Mouse (Mus musculus): Measurements from ENCODE around the gene Gm10197. TPM values are rescaled to one million over a fixed set of nuclear protein-coding genes. Genes with fewer than 3 reads are reported as not detected.

Gm10197 gene
- polyA plus RNA-seq, 1 experiment from 2014 or later: not detected

GRCm38 (mm10) chr19:53369469-53370043, 2.0 kb downstream of the Gm10197 start:
- no peaks in the 10 kb centered on the region for H3K9me3 ChIP-seq
- no peak overlapping the region for H3K9ac ChIP-seq (replicated peaks)
- H3K4me2 ChIP-seq (replicated peaks): no peak overlapping the region
- H3K36me3 ChIP-seq: peaks cover 28% of the 10 kb centered on the region
- no peaks in the 10 kb centered on the region for H3K27me3 ChIP-seq
- H3K4me3 ChIP-seq (replicated peaks): no peak overlapping the region
- 38% methylated on average over 14 of the region's 14 CpGs for WGBS
- H3K4me1 ChIP-seq (replicated peaks): peaks cover 27% of the 10 kb centered on the region
- peak; percentile 61 for ATAC-seq
- H3K27ac ChIP-seq: no peak overlapping the region

GRCm38 (mm10) chr19:53366881-53367280, 4.7 kb downstream of the Gm10197 start:
- WGBS: 71% methylated on average over 7 of the region's 7 CpGs
- Histone ChIP-seq H3K9ac (replicated peaks) (no peak overlapping the region), H3K27me3 (no peaks in the 10 kb centered on the region), H3K27ac (no peak overlapping the region), H3K9me3 (no peaks in the 10 kb centered on the region), H3K4me1 (replicated peaks) (peaks cover 30% of the 10 kb centered on the region), H3K36me3 (peaks cover 8% of the 10 kb centered on the region), H3K4me2 (replicated peaks) (no peak overlapping the region), H3K4me3 (replicated peaks) (no peak overlapping the region)
- no peak for ATAC-seq

- H3K9me3 ChIP-seq: no peaks in the 10 kb centered on the region
- no peaks in the 10 kb centered on the region for H3K27me3 ChIP-seq
- peaks cover 32% of the 10 kb centered on the region for H3K4me1 ChIP-seq (replicated peaks)
- no peak overlapping the region for H3K4me3 ChIP-seq (replicated peaks)
- H3K4me2 ChIP-seq (replicated peaks): no peak overlapping the region
- WGBS: 84% methylated on average over 11 of the region's 11 CpGs
- no peak overlapping the region for H3K27ac ChIP-seq
- H3K36me3 ChIP-seq: peaks cover 1% of the 10 kb centered on the region
- no peak for ATAC-seq
- no peak overlapping the region for H3K9ac ChIP-seq (replicated peaks)
Observed at GRCm38 (mm10) chr19:53366057-53366775, 5.3 kb downstream of the Gm10197 start.

- 41% methylated on average over 9 of the region's 9 CpGs for WGBS
- no peak overlapping the region for H3K9ac ChIP-seq (replicated peaks)
- H3K9me3 ChIP-seq: no peaks in the 10 kb centered on the region
- ATAC-seq: no peak
- H3K36me3 ChIP-seq: no peaks in the 10 kb centered on the region
- peaks cover 44% of the 10 kb centered on the region for H3K4me1 ChIP-seq (replicated peaks)
- H3K27ac ChIP-seq: 0 out of 2 replicates have a peak overlapping the region, but pooled peaks have one; percentile 44
- no peak overlapping the region for H3K4me2 ChIP-seq (replicated peaks)
- H3K4me3 ChIP-seq (replicated peaks): no peak overlapping the region
- H3K27me3 ChIP-seq: no peaks in the 10 kb centered on the region
Observed at GRCm38 (mm10) chr19:53364963-53365362, 6.6 kb downstream of the Gm10197 start.

GRCm38 (mm10) chr19:53364551-53364950, 7.0 kb downstream of the Gm10197 start:
- no peak overlapping the region for H3K4me2 ChIP-seq (replicated peaks)
- no peak overlapping the region for H3K4me3 ChIP-seq (replicated peaks)
- ATAC-seq: no peak
- H3K27me3 ChIP-seq: no peaks in the 10 kb centered on the region
- no peak overlapping the region for H3K9ac ChIP-seq (replicated peaks)
- no peak overlapping the region for H3K27ac ChIP-seq
- no peaks in the 10 kb centered on the region for H3K9me3 ChIP-seq
- H3K4me1 ChIP-seq (replicated peaks): peaks cover 47% of the 10 kb centered on the region
- 65% methylated on average over 2 of the region's 2 CpGs for WGBS
- H3K36me3 ChIP-seq: no peaks in the 10 kb centered on the region

GRCm38 (mm10) chr19:53362967-53363366, 8.6 kb downstream of the Gm10197 start:
- H3K27ac ChIP-seq: no peak overlapping the region
- 47% methylated on average over 2 of the region's 2 CpGs for WGBS

GRCm38 (mm10) chr19:53360265-53360958, 11.2 kb downstream of the Gm10197 start:
- Histone ChIP-seq H3K9ac (replicated peaks) (no peak overlapping the region), H3K4me3 (replicated peaks) (no peak overlapping the region)

More at GRCm38 (mm10) chr19:53362967-53363366, 8.6 kb downstream of the Gm10197 start:
- H3K36me3 ChIP-seq: no peaks in the 10 kb centered on the region
- H3K4me3 ChIP-seq (replicated peaks): no peak overlapping the region
- H3K27me3 ChIP-seq: no peaks in the 10 kb centered on the region
- ATAC-seq: no peak
- no peak overlapping the region for H3K4me2 ChIP-seq (replicated peaks)
- H3K4me1 ChIP-seq (replicated peaks): peaks cover 49% of the 10 kb centered on the region
- no peak overlapping the region for H3K9ac ChIP-seq (replicated peaks)
- no peaks in the 10 kb centered on the region for H3K9me3 ChIP-seq

GRCm38 (mm10) chr19:53359160-53360033, 12.2 kb downstream of the Gm10197 start:
- no peak overlapping the region for H3K9ac ChIP-seq (replicated peaks)
- H3K9me3 ChIP-seq: no peaks in the 10 kb centered on the region
- 51% methylated on average over 22 of the region's 22 CpGs for WGBS
- peak overlapping the region; percentile 74 for H3K27ac ChIP-seq
- peak overlapping the region; percentile 28 for H3K4me2 ChIP-seq (replicated peaks)
- H3K36me3 ChIP-seq: peaks cover 8% of the 10 kb centered on the region
- H3K27me3 ChIP-seq: no peaks in the 10 kb centered on the region
- H3K4me3 ChIP-seq (replicated peaks): no peak overlapping the region
- peaks cover 31% of the 10 kb centered on the region for H3K4me1 ChIP-seq (replicated peaks)
- ATAC-seq: peak; percentile 79; the same call in 1 of the 2 replicates

More at GRCm38 (mm10) chr19:53360265-53360958, 11.2 kb downstream of the Gm10197 start:
- 67% methylated on average over 8 of the region's 8 CpGs for WGBS
- H3K27me3 ChIP-seq: no peaks in the 10 kb centered on the region
- H3K27ac ChIP-seq: peak overlapping the region; percentile 74
- 0 out of 2 replicates have a peak overlapping the region, but pooled peaks have one; percentile 28 for H3K4me2 ChIP-seq (replicated peaks)
- H3K36me3 ChIP-seq: peaks cover 8% of the 10 kb centered on the region
- H3K9me3 ChIP-seq: no peaks in the 10 kb centered on the region
- peak; percentile 16; the same call in 1 of the 2 replicates for ATAC-seq
- H3K4me1 ChIP-seq (replicated peaks): peaks cover 35% of the 10 kb centered on the region

- H3K36me3 ChIP-seq: peaks cover 22% of the 10 kb centered on the region
- H3K27me3 ChIP-seq: no peaks in the 10 kb centered on the region
- H3K9ac ChIP-seq (replicated peaks): no peak overlapping the region
- no peak overlapping the region for H3K27ac ChIP-seq
- H3K4me1 ChIP-seq (replicated peaks): peaks cover 21% of the 10 kb centered on the region
- 86% methylated on average over 16 of the region's 16 CpGs for WGBS
- H3K4me2 ChIP-seq (replicated peaks): no peak overlapping the region
- no peaks in the 10 kb centered on the region for H3K9me3 ChIP-seq
- H3K4me3 ChIP-seq (replicated peaks): no peak overlapping the region
- ATAC-seq: no peak
Observed at GRCm38 (mm10) chr19:53355065-53355464, 16.5 kb downstream of the Gm10197 start.

GRCm38 (mm10) chr19:53354271-53355000, 17.1 kb downstream of the Gm10197 start:
- Histone ChIP-seq H3K9me3 (no peaks in the 10 kb centered on the region), H3K36me3 (peaks cover 22% of the 10 kb centered on the region), H3K4me1 (replicated peaks) (peaks cover 14% of the 10 kb centered on the region), H3K4me2 (replicated peaks) (no peak overlapping the region), H3K4me3 (replicated peaks) (no peak overlapping the region), H3K27me3 (no peaks in the 10 kb centered on the region), H3K27ac (no peak overlapping the region), H3K9ac (replicated peaks) (no peak overlapping the region)
- ATAC-seq: no peak
- WGBS: 72% methylated on average over 7 of the region's 7 CpGs

GRCm38 (mm10) chr19:53353864-53354263, 17.7 kb downstream of the Gm10197 start:
- H3K9ac ChIP-seq (replicated peaks): no peak overlapping the region
- no peak overlapping the region for H3K4me3 ChIP-seq (replicated peaks)
- no peak overlapping the region for H3K4me2 ChIP-seq (replicated peaks)
- peaks cover 10% of the 10 kb centered on the region; the same call in 1 of the 2 replicates for H3K4me1 ChIP-seq (replicated peaks)
- ATAC-seq: no peak
- H3K9me3 ChIP-seq: no peaks in the 10 kb centered on the region
- no peaks in the 10 kb centered on the region for H3K27me3 ChIP-seq
- WGBS: 90% methylated on average over 7 of the region's 7 CpGs
- H3K27ac ChIP-seq: no peak overlapping the region
- H3K36me3 ChIP-seq: peaks cover 22% of the 10 kb centered on the region
